Mouse (Mus musculus) left cerebral cortex, postnatal 14 days (tissue): ENCODE data around the gene Gjb5. TPM values are rescaled to one million over a fixed set of nuclear protein-coding genes. Genes with fewer than 3 reads are reported as not detected.

Experiments used
- DNase-seq, 2 experiments: peaks; one replicate each; pipeline ENCODE4 v3.0.0; 2021 to 2022; ENCODE audit warnings: low spot score in 2 of 2, mixed read lengths in 1 of 2
- intact Hi-C: fragments of 180-260 bp; cut with DNase I; formaldehyde crosslinking; loops from one replicate; pipeline ENCODE4 v1.15.1; 2025
- total RNA-seq, 2 experiments: library from RNA; stranded (reverse); gene quantifications; 2 replicates each; pipeline ENCODE4 v1.2.3; 2021

The Gjb5 gene
- total RNA-seq, 2 experiments from 2014 or later, result not detected

DNA sequence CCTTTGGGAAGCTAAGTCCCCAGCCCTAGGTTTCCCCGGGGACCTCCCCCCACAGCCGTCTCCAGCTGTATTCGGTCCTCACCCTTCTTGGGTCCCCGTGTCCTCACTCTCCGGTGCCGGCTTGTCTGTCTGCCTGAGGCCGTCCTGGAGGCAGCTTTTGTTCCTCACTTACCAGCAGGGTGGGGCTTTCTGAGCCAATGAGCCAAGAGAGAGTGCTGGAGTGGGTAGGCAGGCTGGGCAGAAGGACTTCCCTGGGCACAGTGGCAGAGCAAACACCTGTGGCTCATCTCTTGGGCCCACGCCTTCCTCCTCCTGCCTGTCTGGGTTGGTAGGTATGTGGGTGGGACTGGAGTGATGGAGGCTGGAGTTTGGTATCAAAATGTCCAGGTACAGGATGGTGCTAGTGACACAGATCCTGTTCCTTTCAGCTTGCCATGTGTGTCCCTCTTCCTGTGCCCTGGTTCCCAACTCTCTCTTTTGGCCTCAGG lies 4.0 kb downstream of the Gjb5 start, which contains the start of gene Gjb4:
Gjb4 (minus strand) TSS at position 131 of the 488 bp plus-strand sequence.
- intact Hi-C loops, result no loop called here
- no peak for DNase-seq

DNA sequence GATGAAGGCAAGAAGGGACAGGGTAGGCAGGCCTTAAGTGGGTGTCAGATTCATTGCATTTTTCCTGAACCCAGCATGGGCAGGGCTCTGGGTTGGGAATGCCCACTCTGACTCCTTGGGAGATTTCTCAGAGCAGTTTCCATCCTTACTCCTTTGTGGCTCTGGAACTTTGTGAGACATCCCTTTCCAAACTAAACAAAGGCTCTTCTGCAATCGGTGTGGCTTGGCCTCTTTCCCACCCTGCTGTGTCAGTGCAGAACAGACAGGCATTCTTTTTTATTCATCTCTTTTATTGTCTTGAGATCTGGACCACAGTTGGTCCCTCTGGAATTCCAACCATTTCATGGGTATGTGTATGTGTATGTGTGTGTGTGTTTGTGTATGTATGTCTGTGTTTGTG lies 5.4 kb downstream of the Gjb5 start:
- no peak for DNase-seq
- intact Hi-C loops, result no loop called here

DNA sequence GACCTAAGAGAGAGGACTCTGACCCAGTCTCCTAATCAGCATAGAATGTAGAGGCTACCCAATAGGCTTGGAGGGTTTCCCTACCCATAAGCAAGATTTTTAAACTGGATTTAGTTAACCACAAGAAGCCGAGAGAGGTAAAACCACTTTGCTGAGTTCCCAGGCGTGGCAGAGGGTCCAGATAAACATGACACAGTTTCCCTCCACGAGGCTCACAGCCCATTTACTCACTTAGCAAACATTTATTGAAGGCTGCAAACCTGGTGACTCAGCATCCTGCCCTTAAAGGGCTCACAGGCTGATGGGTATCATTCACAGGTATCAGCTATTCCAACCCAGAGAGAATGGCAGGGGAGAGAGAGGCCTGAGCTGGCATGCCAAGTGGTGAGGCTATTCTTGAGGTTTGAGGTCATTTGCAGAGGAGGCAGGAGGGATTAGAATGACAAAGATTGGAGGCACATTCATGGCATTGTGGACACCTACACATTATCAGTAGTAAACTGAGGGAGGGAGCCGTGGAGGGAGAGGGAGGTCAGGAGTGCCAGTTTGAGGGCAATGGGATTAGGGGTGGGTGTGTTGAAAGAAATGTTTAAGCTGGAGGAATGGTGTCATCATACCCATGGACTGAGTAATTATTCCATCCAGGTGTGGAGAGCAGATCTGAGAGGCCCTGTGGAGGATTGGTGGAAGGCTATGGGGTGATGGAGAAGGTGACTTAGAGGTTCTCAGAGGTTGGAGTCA lies 8.3 kb downstream of the Gjb5 start:
- intact Hi-C loops, result no loop called here
- no peak for DNase-seq

DNA sequence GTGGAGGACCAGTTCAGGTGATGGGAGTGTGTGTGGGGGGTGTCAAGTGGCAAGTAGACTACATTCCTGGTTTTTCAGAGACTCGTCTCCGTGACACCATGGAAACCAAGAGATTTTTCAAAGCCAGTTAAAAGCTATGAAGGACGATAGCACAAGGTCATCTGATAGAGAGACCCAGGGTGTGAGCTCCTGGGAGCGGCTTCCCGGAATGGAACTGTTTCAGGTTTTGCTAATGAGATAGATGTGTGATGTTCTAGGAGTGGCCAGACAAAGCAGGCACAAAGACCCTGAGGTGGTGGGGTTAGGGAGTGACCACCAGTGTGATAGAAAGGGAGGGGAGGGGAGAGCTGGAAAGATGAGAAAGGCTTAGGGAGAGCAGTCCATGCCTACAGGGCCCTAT lies 13.0 kb downstream of the Gjb5 start:
- DNase-seq, result no peak

DNA sequence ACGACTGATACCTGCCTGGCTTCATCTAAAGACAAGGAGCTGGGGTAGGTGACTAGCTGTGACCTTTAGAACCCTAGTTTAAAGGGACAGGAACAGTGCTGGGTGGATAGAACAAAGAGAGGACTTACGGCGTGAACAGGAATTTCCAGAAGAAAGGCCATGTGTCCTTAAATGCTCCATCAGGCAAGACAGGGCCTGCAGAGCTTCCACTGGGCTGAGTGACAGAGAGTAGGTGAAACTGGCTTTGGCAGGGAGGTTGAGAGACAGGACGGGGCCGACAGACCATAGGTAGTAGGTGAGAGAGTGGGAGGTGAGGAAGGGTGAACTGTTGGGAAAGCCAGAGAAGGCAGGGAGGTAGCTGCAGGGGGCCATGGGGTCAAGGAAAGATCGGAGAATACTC lies 16.6 kb downstream of the Gjb5 start:
- intact Hi-C loops, result no loop called here
- no peak for DNase-seq

More for the DNA sequence above, 13.0 kb downstream of the Gjb5 start:
- intact Hi-C loops, result no loop called here

DNA sequence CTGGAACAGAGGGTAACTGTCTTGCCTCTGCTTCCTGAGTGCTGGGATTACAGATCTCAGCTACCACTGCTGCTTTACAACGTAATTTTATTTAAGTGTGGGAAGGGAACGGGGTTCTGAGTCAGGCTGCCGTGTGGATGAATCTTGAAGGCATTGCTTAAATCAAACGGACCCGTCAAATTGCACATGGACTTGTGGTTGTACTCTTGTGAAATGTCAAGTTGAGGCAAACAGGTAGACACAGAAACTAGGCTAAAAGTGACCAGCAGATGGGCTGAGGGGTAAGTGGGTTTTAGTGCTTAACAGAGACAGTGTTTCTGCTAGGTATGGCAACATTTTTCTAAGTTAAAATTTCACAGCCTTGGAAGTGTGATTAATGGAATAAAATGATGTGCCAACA lies 20.3 kb downstream of the Gjb5 start:
- no peak for DNase-seq
- intact Hi-C loops, result no loop called here

DNA sequence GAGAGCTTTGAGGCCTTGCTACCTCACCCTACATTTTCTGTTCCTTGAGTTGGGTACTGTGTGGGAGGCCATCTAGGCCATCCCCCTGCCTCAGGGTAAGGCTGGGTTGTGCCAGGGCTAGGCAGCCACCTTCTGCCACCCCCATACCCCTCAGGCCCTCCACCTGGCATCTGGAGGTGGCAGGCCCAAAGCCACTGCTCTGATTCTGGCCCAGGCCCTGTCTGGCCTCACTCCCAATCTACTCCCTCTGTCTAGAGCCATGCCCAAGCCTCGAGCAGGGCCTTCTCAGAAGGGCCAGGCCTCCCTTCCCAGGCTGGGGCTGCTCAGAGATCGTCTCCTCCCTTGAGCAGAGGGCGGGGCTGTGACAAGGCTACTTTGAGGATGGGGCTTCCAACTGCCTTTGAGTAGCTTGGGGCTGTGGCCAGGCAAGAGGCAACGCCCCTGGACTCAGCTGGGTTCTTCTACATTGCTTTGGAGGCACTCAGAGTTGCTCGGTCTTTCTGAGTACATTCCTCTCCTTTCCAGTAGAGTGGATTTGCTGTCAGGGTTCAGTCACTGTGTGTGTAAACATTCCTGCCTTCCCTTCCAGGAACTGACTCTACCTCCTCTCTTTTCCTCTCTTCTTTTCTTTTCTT lies 23.0 kb downstream of the Gjb5 start:
- DNase-seq, result no peak
- intact Hi-C loops, result no loop called here

DNA sequence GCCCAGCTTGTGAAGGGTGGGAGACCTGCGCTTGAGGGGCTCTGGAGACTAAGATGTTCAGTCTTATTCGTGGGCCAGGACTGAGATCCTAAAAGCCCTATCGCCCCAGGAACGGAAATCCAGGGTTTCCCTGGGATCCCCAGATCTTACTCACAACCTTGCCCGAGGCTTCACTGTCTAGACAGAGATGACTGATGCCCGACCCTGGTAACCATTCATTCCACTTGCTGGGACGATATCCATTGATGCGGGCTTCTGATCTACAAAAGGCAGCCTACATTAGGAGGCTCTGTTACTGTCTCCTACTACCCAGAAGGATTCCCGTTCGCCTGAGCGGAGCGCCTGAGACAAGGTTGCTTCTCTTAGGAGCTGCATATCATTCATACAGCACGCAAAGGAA lies 26.8 kb downstream of the Gjb5 start:
- intact Hi-C loops, result no loop called here
- DNase-seq, result no peak

DNA sequence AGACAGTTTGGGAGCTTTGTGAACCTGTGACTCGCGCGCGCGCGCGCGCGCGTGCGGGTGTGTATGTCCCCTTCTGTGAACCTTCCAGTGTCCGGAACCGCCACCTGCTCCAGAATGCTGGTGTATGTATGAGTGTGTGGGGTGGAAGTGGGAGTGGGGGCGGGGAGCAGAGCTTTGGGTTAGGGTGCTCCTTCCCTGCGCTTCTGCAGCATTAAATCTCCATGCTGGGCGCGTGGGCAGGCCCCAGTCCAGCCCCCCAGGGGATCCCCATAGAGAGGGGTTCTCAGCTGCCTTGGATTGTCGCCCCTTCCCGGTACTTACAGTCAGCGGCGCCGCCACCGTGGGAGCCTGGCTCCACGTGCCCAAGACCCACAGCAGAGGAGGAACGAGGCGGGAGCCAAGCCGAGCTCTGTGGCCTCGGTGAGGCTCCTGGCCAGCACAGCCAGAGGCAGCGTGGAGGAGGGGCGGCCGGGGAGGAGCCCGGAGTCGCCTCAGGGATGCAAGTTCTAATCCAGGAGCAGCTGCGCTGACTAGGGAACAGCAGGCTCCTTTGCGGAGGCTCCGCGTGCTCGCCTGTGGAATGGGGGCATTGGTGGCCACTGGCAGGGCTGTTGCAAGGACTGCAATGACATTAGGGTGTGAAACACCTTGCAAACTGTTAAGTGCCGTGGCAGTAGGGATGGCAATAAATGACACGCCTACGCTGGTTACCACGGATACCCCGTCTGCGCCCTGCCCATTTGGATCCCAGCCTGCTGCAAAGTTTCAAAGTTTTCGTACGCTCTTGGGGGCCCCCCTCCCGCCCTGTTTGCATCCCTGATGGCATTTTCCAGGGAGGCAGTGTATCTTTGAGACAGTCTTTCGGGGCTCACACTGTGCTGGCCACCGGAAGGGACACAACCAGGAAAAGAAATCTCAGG lies 27.5 kb downstream of the Gjb5 start, which contains the start of gene Gjb3:
Gjb3 (minus strand) TSS at position 664 of the 920 bp plus-strand sequence.
- peak; percentile 36 to 47 for DNase-seq
- intact Hi-C loops, result no loop called here

DNA sequence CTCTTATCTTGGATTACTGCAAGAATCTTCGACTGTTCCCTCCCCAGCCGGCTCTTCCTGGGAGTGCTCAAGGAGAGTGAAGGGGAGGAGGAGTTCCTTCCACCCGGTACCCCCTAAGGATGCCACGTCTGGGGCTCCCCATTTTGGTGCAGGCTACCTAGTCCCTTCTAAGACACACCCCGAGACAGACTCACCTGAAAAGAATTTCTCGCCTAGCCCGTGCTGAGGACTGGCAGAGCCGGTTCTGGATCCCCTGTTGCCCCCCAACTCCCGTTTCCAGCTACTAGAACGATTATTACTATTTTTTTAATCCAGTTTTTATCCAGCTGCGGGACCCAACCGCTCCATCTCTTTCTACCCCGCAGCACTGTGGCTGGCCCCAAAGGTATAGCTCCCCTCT lies 28.2 kb downstream of the Gjb5 start:
- intact Hi-C loops, result loop anchor here (10.0 kb wide), 1 partner anchor 165 kb away; the partner anchor contains the start of gene Dlgap3
- no peak for DNase-seq

DNA sequence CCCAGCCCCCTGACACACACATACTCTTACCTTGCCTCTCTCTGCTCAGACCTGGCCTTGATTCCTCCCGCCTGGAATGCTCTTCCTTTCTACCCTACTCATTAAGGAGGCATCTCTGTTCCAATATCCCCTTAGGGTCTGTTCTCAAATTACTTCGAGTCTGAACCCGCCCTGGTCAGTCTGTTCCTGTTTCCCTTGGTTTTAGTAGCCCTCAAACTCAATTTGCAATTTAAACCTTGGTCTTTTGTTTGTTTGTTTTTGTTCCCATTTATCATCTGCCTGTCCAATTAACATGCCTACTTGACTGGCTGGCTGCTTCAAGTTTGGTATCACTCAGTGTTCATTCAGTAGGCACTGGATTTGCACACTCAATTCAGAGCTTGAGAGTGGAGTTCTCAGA lies 28.9 kb downstream of the Gjb5 start:
- no peak for DNase-seq
- intact Hi-C loops, result loop anchor here (10.0 kb wide), 1 partner anchor 164 kb away; the partner anchor contains the start of gene Dlgap3

DNA sequence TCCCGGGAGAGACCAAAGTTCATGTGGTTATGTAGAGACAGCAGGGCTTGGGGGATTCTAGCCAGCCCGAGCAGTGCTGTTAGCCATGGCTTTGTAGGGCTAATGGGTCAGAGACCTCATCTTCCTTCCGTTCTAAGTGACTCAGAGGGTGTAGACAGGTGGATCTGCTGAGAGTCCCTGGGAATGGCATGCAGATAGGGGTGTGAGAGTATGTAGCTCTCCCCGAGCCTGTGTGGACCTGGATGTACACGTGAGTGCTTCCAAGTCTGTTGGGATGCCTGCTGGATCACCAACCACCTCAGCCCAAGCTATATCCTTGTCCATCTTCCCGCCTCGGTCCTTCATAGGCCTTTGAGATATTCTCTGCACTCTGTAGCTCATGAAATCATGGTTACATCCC lies 29.6 kb downstream of the Gjb5 start:
- intact Hi-C loops, result loop anchor here (10.0 kb wide), 1 partner anchor 164 kb away; the partner anchor contains the start of gene Dlgap3
- no peak for DNase-seq

DNA sequence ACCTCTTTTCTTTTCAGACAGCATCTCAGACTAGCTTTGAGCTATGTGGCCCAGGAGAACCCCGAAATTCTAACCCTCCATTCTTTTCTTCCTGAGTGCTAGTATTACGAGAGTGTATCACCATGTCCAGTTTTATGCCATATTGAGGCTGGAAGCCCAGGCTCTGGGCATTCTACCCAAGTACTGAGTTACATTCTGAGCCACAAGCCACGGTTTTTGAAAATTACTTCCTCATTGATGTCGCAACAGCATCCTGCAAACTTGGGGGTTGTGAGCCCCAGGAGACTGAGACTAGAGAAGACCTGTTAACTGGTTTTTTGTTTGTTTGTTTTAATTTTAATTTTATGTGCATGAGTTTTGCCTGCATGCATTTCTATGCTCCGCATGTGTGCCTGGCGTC lies 30.2 kb downstream of the Gjb5 start:
- no peak for DNase-seq
- intact Hi-C loops, result loop anchor here (10.0 kb wide), 1 partner anchor 163 kb away; the partner anchor contains the start of gene Dlgap3

DNA sequence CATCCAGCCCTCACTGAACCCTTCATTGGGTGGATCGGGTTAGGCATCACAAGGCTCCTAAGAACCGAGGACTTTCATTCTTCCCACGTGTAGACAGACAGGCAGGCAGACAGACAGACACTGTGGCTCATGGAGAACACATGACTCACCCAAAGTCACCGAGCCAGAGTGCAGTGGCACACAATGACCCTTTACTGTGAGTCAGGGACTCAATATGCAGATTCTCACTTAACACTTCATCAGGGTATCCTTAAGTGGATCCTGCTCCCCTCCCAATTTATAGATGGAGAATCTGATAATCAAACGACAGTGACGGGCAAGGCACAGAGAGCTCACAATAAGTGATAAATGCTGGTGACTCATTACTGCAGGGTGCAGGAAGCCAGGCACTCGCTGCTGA lies 30.7 kb downstream of the Gjb5 start:
- intact Hi-C loops, result loop anchor here (10.0 kb wide), 1 partner anchor 162 kb away; the partner anchor contains the start of gene Dlgap3
- no peak for DNase-seq

DNA sequence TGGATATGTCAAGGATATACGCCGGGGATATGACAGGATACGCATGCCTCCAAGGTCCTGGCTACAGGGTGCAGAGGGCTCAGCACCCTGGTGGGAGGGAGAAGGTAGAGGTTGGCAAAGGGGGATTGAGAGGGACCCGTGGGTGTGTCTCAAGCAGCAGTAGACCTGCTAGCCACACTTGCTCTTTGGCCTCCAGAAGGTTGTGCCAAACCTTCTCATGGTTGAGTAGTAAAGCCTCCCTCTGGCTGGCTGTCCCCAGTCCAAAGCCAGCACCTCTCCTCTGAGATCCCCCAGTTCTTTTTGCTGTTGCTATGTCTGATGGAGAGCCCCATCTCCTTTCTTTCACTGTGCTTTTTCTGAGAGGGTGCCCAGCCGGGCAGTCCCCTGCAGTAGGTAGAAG lies 32.7 kb downstream of the Gjb5 start:
- intact Hi-C loops, result loop anchor here (10.0 kb wide), 1 partner anchor 160 kb away; the partner anchor contains the start of gene Dlgap3
- DNase-seq, result no peak

DNA sequence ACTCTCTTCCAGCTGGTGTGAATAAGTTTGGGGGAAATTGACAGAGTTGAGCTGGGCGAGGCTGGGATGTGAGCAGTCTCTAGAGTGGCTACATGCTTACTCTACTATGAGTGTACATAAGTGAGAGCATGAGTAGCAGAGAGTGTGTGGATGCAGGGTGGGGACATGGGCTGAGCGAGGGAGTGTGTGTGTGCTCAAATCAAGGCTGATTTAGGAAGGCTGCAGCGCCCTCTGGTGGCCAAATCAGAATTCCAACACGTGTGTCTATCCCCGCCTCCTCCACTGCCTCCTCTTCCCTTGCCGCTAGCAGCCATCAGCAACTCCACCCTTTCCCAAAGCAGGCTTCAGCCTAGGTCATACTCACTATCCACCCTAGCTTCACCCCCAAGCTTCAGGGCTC lies 33.2 kb downstream of the Gjb5 start:
- intact Hi-C loops, result loop anchor here (10.0 kb wide), 1 partner anchor 160 kb away; the partner anchor contains the start of gene Dlgap3
- DNase-seq, result peak; percentile 86 to 88

DNA sequence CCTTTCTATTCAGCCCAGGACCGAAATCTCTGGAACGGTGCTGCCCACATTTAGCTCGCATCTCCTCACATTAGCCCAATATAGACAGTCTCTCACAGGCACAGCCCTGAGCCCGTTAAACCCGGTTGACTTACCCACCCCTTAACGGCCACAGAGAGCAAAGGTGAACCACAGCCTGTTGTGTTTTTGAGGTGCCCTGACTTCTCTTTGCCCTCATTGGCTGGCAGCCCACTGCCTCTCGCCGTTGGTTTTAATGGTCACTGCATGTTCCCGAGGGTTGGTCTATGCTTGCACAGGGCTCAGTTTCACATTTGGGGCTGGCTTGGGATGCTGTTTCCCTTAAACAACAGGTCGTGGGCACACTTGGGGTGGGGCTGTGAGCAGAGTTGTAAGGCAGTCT lies 33.7 kb downstream of the Gjb5 start:
- intact Hi-C loops, result loop anchor here (10.0 kb wide), 1 partner anchor 159 kb away; the partner anchor contains the start of gene Dlgap3
- no peak for DNase-seq

DNA sequence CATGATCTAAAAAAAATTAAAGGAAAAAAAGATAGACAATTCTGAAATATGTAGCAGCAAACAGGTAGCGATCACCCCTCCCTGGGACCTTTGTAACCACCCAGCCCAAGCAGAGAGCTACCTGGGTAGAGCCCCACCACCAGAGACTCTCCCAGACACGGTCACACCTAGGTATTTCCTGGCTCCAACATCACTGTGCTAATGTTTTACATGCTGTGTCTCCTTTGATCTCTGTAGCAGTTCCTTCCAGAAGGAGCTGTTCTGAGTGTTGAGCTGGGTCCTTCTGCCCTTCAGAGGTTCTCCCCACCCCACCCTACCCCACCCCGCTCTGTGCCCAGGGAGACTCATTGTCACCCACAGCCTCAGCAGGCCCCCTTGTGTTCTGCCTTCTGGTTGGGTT lies 34.3 kb downstream of the Gjb5 start:
- no peak for DNase-seq
- intact Hi-C loops, result loop anchor here (10.0 kb wide), 1 partner anchor 159 kb away; the partner anchor contains the start of gene Dlgap3

DNA sequence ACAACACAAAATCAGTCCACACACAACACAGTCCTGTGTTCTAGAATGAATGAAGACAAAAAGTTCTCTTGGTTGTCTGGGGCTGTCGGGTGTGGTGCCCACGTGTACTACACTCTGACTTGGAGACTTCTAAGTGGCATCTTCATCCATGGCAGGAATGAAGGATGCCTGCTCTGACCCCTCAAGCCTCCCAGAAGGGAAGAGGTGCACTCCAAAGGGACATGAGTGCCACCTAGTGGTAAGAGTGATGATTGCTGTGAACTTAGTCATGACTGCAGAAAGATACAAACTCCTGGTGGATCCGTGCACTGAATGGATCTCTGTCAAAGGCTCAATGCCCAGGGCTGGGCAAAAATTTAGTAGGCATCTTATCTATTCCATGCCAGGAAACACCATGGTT lies 38.4 kb downstream of the Gjb5 start:
- peak; percentile 71 to 79 for DNase-seq
- intact Hi-C loops, result loop anchor here (2.0 to 10.0 kb wide), 3 partner anchors 69 to 765 kb away; partner anchors contain the start of genes Clspn and Dlgap3
